Mouse (Mus musculus) layer of hippocampus, adult 2 months (tissue): ENCODE data around the gene Snx20. TPM values are rescaled to one million over a fixed set of nuclear protein-coding genes. Genes with fewer than 3 reads are reported as not detected.

Experiments used
- DNase-seq, 2 experiments: peaks; one replicate each; pipeline ENCODE4 v3.0.0; 2022; ENCODE audit warnings: low spot score in 2 of 2
- H3K27ac ChIP-seq: fragments of 200-600 bp; 2 replicates; pipeline ENCODE4 v1.8.1; 2022
- H3K4me3 ChIP-seq: fragments of 200-600 bp; 2 replicates; pipeline ENCODE4 v1.8.1; 2022; ENCODE audit warnings: mild to moderate bottlenecking
- CTCF ChIP-seq: fragments of 200-600 bp; conservative IDR thresholded peaks from 2 replicates; pipeline ENCODE4 v1.8.1; 2022; ENCODE audit warnings: antibody characterized with exemption, mild to moderate bottlenecking, moderate library complexity
- total RNA-seq, 2 experiments: library from RNA; stranded (reverse); gene quantifications; 2 replicates each; pipeline ENCODE4 v1.2.3; 2021

Gene Snx20
- total RNA-seq, 2 experiments from 2014 or later = 1.4 to 2.0 TPM

GRCm38 (mm10) chr8:88579246-88579645 lies 56.7 kb downstream of the Snx20 start:
- DNase-seq = no peak
- no peak for TF ChIP-seq CTCF
- H3K4me3 ChIP-seq = no peak overlapping the region
- H3K27ac ChIP-seq = peak overlapping the region; percentile 28; the same call in 1 of the 2 replicates

- TF ChIP-seq CTCF = 0 out of 2 replicates have a peak, but pooled peaks have one; percentile 11
- Histone ChIP-seq H3K27ac (no peak overlapping the region), H3K4me3 (no peak overlapping the region)
- no peak for DNase-seq
Observed at GRCm38 (mm10) chr8:88578413-88579175, 57.3 kb downstream of the Snx20 start.

GRCm38 (mm10) chr8:88577666-88578065 lies 58.3 kb downstream of the Snx20 start:
- Histone ChIP-seq H3K27ac (no peak overlapping the region), H3K4me3 (no peak overlapping the region)
- DNase-seq = no peak
- TF ChIP-seq CTCF = no peak

Other genes starting within 250 kb of the Snx20 start
- gene Nkd1, start 114.8 kb downstream of the Snx20 start, total RNA-seq = 10 to 100 TPM in 1 of 2 experiments, 1 to 10 TPM in 1; 8.8 to 10.1 TPM
- gene Nod2, start 11.2 kb upstream of the Snx20 start, total RNA-seq = under 1 TPM; 0.15 to 0.39 TPM
- 10 to 100 TPM; 86.9 to 91.5 TPM for gene Cyld, start 60.9 kb upstream of the Snx20 start, total RNA-seq